Mouse (Mus musculus) skeletal muscle tissue, adult 2 months (tissue): Measurements from ENCODE around the gene Serpinb12.
"Not testable (repeated sequence)": the region's sequence is repeated elsewhere in the genome, so short reads cannot be mapped to it uniquely, and the experiment has no call there.

Experiments
- DNase-seq: peaks from one replicate; pipeline ENCODE4 v3.0.0-alpha.2; 2012; ENCODE audit warnings: low read depth, low spot score

Serpinb12 gene

DNA sequence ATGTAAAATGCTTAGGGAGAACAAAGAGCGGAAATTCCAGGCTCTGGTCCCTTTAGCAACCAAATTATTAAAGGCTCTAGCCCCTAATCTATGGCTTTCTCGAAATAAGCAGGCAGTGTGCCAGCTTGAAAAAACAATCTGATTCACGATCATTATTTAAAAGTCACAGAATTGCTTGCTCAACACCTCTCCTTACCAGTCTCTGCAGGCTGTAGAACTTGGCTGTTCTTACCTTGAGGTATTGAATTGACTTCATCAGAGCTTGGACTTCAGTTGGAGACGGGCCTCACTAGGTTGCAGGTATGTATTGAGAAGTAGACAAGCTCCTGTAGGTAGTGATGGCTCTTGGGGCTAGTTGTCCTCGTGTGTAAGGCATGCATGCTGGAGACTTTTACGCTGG, at the start of gene Serpinb12:
TSS of gene Serpinb12 (plus strand) at position 185 of the 400 bp plus-strand sequence.
- no peak for DNase-seq

DNA sequence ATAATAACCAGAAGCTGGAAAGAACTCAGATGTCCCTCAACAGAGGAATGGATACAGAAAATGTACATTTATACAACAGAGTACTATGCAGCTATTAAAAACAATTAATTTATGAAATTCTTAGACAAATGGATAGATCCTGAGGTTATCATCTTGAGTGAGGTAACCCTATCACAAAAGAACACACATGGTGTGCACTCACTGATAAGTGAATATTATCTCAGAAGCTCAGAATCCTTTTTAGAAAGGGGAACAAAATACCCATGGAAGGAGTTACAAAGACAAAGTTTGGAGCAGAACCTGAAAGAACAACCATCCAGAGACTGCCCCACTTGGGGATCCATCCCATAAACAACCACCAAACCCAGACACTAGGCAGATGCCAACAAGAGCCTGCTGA, 39.1 kb upstream of the Serpinb12 start:
- DNase-seq = not testable (repeated sequence)

DNA sequence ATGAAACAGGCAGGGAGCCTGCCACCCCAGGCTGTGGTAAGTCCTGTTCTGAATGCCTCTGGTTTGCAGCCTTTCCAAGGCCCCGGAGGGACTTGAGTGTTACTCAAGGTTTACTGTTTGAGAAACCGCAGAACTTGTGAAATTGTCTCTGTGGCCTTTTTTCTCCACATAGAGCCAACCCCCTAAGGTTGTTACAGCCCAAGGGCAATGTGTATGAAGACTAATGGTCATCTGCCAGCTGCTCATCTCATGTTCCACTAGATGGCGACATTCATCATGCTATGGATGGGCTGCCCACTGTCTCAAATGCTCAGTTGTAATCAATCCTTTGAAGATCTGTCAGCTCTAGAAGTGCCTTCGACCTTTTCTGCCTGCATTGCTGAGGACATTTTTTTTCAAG, 32.8 kb upstream of the Serpinb12 start:
- no peak for DNase-seq

DNA sequence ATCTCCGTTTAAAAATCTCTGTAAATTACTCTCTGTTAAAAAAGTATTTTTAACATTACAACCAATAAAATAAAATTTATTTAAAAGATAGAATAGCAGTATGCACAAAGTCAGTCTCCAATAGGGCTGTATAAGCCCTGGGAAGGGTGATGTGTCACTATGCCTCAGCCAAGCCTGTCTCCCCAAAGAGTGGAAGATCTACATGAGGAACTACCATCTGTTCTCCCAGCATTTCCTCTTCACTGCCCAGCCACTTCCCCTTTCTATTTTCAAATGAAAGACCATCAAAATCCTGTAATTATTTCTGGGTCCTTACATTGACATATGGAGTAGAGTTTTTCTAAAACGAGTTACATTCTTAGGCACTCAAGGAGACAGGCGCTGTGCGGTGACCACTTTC, 2.3 kb upstream of the Serpinb12 start:
- DNase-seq = peak; percentile 11

DNA sequence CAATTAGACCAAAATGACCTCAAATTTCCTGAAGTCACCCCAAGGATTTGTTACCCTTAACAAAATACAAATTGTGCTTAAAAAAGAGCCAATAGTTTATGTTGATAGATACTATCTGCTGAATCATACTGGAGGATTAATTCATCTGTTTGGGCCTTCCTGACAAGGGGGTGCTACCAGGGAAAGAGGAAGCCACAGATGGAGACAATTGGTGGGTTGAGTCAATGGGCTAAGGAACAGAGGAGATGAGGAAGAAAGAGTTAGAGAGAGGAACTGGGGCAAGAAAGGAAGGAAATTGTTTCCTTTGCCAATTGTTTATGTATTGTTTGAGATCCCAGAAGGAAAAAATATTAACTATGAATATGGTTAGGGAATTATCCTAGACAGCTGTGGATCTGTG, 591 bp upstream of the Serpinb12 start:
- DNase-seq = peak; percentile 6

DNA sequence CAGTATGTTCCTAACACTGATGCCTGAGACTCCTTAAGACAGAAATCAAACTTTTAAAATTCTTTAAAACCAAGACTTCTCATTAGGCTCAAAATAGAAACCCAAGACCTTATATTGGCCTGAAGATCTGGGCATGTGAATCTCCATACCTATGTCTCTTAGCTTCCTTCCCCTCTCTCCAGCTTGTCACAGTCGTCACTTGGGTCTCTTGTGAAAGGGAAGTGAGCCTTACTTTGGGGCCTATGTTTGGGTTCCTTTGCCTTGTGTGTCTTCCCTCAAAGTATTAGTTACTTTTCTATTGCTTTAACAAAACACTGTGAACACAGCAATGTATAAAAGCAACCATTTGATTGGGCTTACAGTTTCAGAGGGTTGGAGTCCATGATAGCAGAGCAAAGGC, 13.0 kb downstream of the Serpinb12 start:
- DNase-seq = no peak

DNA sequence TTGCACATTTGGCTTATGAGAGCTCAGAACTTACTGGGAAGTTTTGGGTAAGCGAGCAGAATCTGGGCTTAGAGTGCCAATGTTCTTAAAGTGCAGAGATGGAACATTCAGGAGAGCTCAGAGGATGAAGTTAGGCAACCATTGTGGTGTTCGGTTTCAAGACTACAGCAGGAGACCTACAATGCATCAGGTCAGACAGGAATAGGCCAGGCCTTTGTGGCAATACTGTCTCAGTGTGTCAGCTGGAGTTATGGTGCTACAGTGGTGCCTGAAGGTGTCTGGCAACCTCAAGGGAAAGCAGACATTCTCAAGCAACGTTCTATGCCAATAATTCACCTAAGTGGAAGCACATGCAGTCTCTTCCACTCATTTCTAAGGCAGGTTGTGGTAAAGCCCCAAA, 25.7 kb downstream of the Serpinb12 start:
- DNase-seq = no peak

DNA sequence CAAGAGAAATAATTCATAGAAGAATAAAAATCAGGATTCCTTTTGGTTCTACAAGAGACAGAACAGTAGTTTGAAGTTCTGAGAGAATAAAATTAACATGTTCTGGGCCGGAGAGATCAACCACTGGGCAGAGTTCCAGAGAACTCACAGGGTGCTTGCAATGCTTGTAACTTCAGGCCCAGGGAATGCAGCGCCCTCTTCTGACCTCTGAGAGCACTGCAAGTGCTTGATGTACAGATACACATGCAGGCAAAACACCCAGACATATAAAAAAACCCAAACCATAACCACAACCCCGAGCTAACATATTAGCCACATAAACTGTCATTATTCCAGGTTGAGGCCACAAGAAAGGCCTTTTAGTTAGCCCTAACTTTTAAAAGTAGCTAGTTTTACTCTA, 26.8 kb downstream of the Serpinb12 start:
- DNase-seq = no peak

DNA sequence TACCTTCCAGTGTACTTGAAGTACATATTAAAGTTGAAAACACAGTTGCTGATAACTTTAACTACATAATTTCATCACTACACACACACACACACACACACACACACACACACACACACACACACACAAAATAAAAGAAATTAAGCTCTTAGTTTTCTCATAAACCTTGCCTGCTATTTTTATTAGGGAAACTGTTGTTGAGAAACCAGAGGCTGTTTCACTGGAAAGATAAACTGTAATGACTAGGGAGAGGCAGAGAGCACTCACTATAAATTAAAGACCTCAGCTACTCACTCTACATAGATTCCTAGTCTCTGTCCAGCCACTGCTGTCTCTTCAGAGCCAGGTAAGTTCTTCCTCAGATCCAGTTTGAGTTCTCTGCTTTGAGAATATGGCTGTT, 46.4 kb downstream of the Serpinb12 start, which contains the start of gene Serpinb13:
TSS of gene Serpinb13 (plus strand) at position 301 of the 400 bp plus-strand sequence.
- no peak for DNase-seq

DNA sequence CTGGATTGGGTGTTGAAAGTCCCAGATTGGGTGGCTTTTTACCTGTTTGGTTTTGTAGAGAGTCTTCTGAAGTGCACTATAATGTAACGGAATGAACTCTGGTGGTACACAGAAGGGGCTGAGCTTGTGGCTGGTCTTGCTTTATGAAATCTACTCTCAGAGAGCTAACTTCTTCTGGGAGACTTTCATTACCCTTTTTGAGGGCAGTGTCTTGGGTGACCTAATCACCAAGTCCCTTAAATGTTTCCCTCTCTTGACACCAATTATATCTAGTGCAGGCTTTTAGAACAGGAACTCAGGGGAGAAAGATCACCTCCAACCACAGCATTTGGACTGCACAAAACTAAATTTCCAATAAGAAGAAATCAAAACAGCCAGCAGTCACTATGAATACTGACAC, 48.8 kb downstream of the Serpinb12 start:
- DNase-seq = no peak

DNA sequence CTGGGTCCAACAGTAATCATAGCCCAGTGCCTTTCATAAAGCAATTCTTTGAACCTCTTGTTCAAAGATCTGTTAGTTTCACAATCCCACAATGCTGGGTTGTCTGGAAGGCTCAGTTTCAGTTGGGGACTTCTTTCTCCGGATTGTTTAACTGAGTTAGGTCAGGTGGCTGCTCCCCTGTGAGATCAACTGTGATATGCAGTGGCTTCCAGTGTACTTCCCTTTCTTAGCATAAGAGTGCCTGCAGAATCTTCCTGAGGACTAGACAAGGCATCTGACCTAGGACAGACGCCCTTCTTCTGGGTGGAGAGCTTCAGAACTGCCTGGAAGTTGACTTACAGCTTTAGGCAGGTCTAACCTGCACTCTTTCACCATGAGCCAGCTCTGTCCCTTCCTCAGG, 49.6 kb downstream of the Serpinb12 start:
- DNase-seq = no peak

DNA sequence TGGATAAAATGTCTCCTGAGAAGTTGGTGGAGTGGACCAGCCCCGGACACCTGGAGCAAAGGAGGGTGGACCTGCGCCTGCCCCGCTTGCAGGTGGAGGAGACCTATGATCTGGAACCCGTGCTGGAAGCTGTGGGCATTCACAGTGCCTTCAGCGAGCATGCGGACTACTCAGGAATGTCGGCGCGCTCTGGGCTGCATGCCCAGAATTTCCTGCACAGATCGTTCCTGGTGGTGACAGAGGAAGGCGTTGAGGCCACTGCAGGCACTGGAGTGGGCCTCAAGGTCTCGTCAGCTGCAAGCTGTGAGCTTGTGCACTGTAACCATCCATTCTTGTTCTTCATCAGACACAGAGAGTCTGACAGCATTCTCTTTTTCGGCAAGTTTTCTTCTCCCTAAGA, 66.2 kb downstream of the Serpinb12 start:
- DNase-seq = no peak

DNA sequence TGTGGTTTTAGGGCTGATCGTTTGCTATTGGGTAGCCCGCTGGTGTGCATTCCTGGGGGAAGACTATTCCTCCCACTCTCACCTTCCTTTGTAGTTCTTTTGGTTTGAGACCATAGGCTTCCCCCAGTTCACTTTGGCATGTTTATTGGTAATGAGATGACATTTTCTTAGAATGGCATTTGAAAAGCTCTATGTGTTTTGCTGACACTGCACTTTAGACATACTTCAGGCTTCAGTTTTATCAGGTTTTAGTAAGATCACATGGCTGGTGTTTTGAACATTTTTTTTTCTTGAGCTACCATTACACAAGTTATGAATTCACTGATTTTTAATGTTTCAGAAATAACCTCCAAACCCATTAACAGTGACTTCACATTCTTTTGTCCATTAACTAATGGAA, 67.5 kb downstream of the Serpinb12 start:
- DNase-seq = no peak

DNA sequence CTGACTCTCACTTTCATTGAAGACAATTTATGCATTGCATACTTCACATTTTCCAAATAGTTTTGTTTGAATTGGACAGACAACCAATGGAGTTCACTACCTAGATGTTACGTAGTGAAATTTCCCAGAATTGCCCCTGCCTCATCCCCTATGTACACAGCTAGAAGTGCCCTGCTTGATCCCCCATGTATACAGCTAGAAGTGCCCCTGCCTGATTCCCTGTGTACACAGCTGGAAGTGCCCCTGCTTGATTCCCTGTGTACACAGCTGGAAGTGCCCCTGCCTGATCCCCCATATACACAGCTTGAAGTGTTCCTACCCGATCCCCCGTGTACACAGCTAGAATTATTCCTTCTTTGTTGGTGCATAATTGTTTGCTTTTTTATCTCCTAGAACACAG, 72.1 kb downstream of the Serpinb12 start:
- no peak for DNase-seq
